In the genomic region with DNA sequence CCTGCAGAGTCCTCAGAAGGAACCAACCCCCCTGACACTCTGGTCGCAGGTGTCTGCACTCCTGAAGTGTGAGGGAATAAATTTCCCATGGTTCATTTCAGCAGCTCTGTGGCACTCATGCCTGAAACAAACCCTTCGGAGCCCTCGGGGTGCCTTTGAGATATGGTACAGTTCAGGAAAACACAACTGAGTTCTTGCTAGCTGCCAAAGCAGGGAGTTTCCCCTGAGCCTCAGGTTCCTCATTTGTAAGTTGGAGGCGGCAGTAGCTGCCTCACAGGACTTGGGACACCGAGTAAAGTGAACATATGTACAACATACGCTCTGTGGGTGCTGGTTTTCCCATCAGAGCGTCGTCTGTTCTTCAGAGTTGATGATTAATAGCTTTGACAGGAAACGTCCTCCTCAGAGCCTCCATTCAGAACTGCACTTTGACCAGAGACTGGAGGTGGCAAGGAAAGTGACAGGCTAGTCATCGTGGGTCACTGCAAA, we compare ENCODE assay signal across 1 mouse cellular context.
TF ChIP-seq lines count a peak whose summit lies in the region.

No protein-coding gene starts in this region.

TF ChIP-seq in MEL, 35 proteins besides CTCF, POLR2A, EP300 and RAD21 (continued from another document):
- TF ChIP-seq MEF2A (IDR thresholded peaks at IDR 0.05; ENCODE audit: extremely low read depth, insufficient replicate concordance, low read depth, low read length, poor library complexity, severe bottlenecking) = no peak
- peak; percentile 58; the same call in 1 of the 2 replicates for TF ChIP-seq ELF1 (IDR thresholded peaks at IDR 0.05; ENCODE audit: low read depth, low read length)
- TF ChIP-seq MXI1 (IDR thresholded peaks at IDR 0.05; ENCODE audit: low read depth, low read length) = peak; percentile 64
- TF ChIP-seq BHLHE40 (IDR thresholded peaks at IDR 0.05; ENCODE audit: borderline replicate concordance, low read depth, low read length) = no peak
- TF ChIP-seq ZNF384 (IDR thresholded peaks at IDR 0.05; ENCODE audit: low read depth, low read length) = no peak; the same call in 1 of the 2 replicates
- no peak for TF ChIP-seq POLR2AphosphoS5 (IDR thresholded peaks at IDR 0.05; ENCODE audit: borderline replicate concordance, low read depth, low read length)
- peak; percentile 50; the same call in 1 of the 2 replicates for TF ChIP-seq ETS1 (IDR thresholded peaks at IDR 0.05; ENCODE audit: low read depth, low read length)
- peak; percentile 57 for TF ChIP-seq SIN3A (IDR thresholded peaks at IDR 0.05; ENCODE audit: low read length)
- TF ChIP-seq POLR2AphosphoS2 (IDR thresholded peaks at IDR 0.05; ENCODE audit: low read length) = no peak
- no peak for TF ChIP-seq JUND (IDR thresholded peaks at IDR 0.05; ENCODE audit: low read depth, low read length)
- no peak for TF ChIP-seq MYB (IDR thresholded peaks at IDR 0.05; ENCODE audit: low read depth, low read length)
- no peak for TF ChIP-seq RCOR1 (IDR thresholded peaks at IDR 0.05; ENCODE audit: low read depth, low read length)
- no peak for TF ChIP-seq NRF1 (IDR thresholded peaks at IDR 0.05; ENCODE audit: insufficient read depth, low read depth, low read length, poor library complexity, severe bottlenecking)
- TF ChIP-seq MYC (IDR thresholded peaks at IDR 0.05; ENCODE audit: low read depth, low read length) = 0 out of 2 replicates have a peak, but pooled peaks have one; percentile 32
- TF ChIP-seq CHD2 (IDR thresholded peaks at IDR 0.05; ENCODE audit: low read length) = no peak
- no peak for TF ChIP-seq USF2 (IDR thresholded peaks at IDR 0.05; ENCODE audit: borderline replicate concordance in 1 of 2, insufficient read depth in 1 of 2, low read depth in 1 of 2, low read length in 2 of 2)
- TF ChIP-seq ZKSCAN1 (IDR thresholded peaks at IDR 0.05; ENCODE audit: low read depth, low read length) = no peak
- TF ChIP-seq KAT2A (conservative IDR thresholded peaks at IDR 0.05; ENCODE audit: low read depth, low read length) = no peak; the same call in 1 of the 2 replicates
- 0 out of 2 replicates have a peak, but pooled peaks have one; percentile 74 for TF ChIP-seq CHD1 (IDR thresholded peaks at IDR 0.05; ENCODE audit: low read depth, low read length)
- peak; percentile 73 for TF ChIP-seq MAX (IDR thresholded peaks at IDR 0.05; ENCODE audit: low read length)
